Comparison of ENCODE assay signal across 8 mouse cellular contexts in genomic region chr10:119240722-119241089, GRCm38 (mm10). TPM values are rescaled to one million over a fixed set of nuclear protein-coding genes. Genes with fewer than 3 reads are reported as not detected.
DNase-seq lines count a peak whose midpoint lies in the region; ATAC-seq and TF ChIP-seq lines count a peak whose summit lies in the region.

No protein-coding gene starts in this region.

- peak overlapping the region; percentile 96 for H3K4me3 ChIP-seq in bone marrow, adult 2 months (replicated peaks; ENCODE audit: control insufficient read depth, low read depth, low read length)
- peak overlapping the region; percentile 94 for H3K4me3 ChIP-seq in forebrain, embryonic 16.5 days (replicated peaks; ENCODE audit: low read length)
- H3K4me3 ChIP-seq in liver, embryonic 14.5 days (ENCODE audit: insufficient read depth in 1 of 2, low read depth in 2 of 2, low read length in 2 of 2) = peak overlapping the region; percentile 89 to 90

- peaks cover 1% of the 10 kb centered on the region; the same call in 1 of the 2 replicates for H3K4me1 ChIP-seq in bone marrow, adult 2 months (ENCODE audit: control insufficient read depth, insufficient read depth, low read length)
- H3K4me1 ChIP-seq in forebrain, embryonic 16.5 days (replicated peaks; ENCODE audit: control insufficient read depth, insufficient read depth, low read length) = peaks cover 19% of the 10 kb centered on the region
- H3K4me1 ChIP-seq in liver, embryonic 14.5 days (replicated peaks; ENCODE audit: control insufficient read depth in 2 of 2, insufficient read depth in 2 of 2, low read length in 1 of 2) = peaks cover 0 to 10% of the 10 kb centered on the region in 2 experiments

- intact Hi-C loops in left cerebral cortex, postnatal 25 days (cut with DNase I) = loop anchor here (5.0 kb wide), 1 partner anchor 392 kb away; no protein-coding TSS in a partner anchor
- intact Hi-C loops in left cerebral cortex, postnatal 4 days (cut with DNase I) = loop anchor here (5.0 to 10.0 kb wide), 2 partner anchors 212 to 394 kb away; partner anchors contain the start of gene Grip1

- peak overlapping the region; percentile 72 for H3K4me2 ChIP-seq in forebrain, embryonic 16.5 days (ENCODE audit: low read length)
- peak overlapping the region; percentile 69 for H3K4me2 ChIP-seq in liver, embryonic 14.5 days (ENCODE audit: low read depth)

- H3K36me3 ChIP-seq in forebrain, embryonic 16.5 days (ENCODE audit: control insufficient read depth, insufficient read depth) = peaks cover 3% of the 10 kb centered on the region; the same call in 1 of the 2 replicates
- peaks cover 3% of the 10 kb centered on the region for H3K36me3 ChIP-seq in liver, embryonic 14.5 days (replicated peaks; ENCODE audit: control insufficient read depth, insufficient read depth, low read depth)

- H3K27ac ChIP-seq in bone marrow, adult 2 months (ENCODE audit: control insufficient read depth, insufficient read depth, low read depth, low read length, poor library complexity) = no peak overlapping the region
- peak overlapping the region; percentile 85 for H3K27ac ChIP-seq in forebrain, embryonic 16.5 days (ENCODE audit: low read length)
- H3K27ac ChIP-seq in liver, embryonic 14.5 days = no peak overlapping the region

- H3K9me3 ChIP-seq in forebrain, embryonic 16.5 days (ENCODE audit: control insufficient read depth, low read length) = no peaks in the 10 kb centered on the region
- no peaks in the 10 kb centered on the region for H3K9me3 ChIP-seq in liver, embryonic 14.5 days (ENCODE audit: control insufficient read depth, low read length)

- ATAC-seq in forebrain, embryonic 16.5 days = no peak
- no peak for ATAC-seq in liver, embryonic 14.5 days (ENCODE audit: insufficient read depth)

- TF ChIP-seq POLR2A in bone marrow, adult 2 months (IDR thresholded peaks at IDR 0.05; ENCODE audit: borderline replicate concordance, control insufficient read depth, low read depth, low read length) = no peak

- no peaks in the 10 kb centered on the region for H3K27me3 ChIP-seq in forebrain, embryonic 16.5 days (replicated peaks; ENCODE audit: control insufficient read depth, insufficient read depth, low read length)
- H3K27me3 ChIP-seq in liver, embryonic 14.5 days (ENCODE audit: control insufficient read depth, insufficient read depth, low read length) = no peaks in the 10 kb centered on the region

- peak; percentile 42 for DNase-seq in left cerebral cortex, adult 11 months (ENCODE audit: low spot score)
- no peak for DNase-seq in left cerebral cortex, postnatal 25 days (ENCODE audit: low spot score in 2 of 2)
- no peak for DNase-seq in liver, embryonic 14.5 days (ENCODE audit: low read depth in 3 of 3, low spot score in 3 of 3)
- no peak for DNase-seq in adrenal gland, postnatal 4 days (ENCODE audit: low spot score in 2 of 2)
- DNase-seq in left cerebral cortex, postnatal 4 days = no peak
- DNase-seq in gastrocnemius, postnatal 4 days (ENCODE audit: low spot score in 2 of 2) = no peak

- TF ChIP-seq EP300 in liver, embryonic 14.5 days (IDR thresholded peaks at IDR 0.05; ENCODE audit: low read depth) = no peak

- no peak for TF ChIP-seq CTCF in bone marrow, adult 2 months (IDR thresholded peaks at IDR 0.05; ENCODE audit: control insufficient read depth, insufficient read depth, low read length)
- TF ChIP-seq CTCF in liver, embryonic 14.5 days (IDR thresholded peaks at IDR 0.05; ENCODE audit: low read depth) = no peak

- H3K9ac ChIP-seq in forebrain, embryonic 16.5 days (replicated peaks; ENCODE audit: low read depth, low read length) = peak overlapping the region; percentile 55
- H3K9ac ChIP-seq in liver, embryonic 14.5 days (replicated peaks) = peak overlapping the region; percentile 66

- WGBS in bone marrow, adult 2 months = 8% methylated on average over 9 of the region's 9 CpGs
- WGBS in forebrain, embryonic 16.5 days = under 1% methylated on average over 9 of the region's 9 CpGs
- 6% methylated on average over 9 of the region's 9 CpGs for WGBS in liver, embryonic 14.5 days (ENCODE audit: insufficient replicate concordance)

RNA-seq across cellular contexts. Expression of gene Cand1, which starts 0.9 kb away (rescaled TPM):
- total RNA-seq in left cerebral cortex, postnatal 25 days (2021) = 100 to 1,000 TPM; 146 to 151 TPM
- polyA plus RNA-seq in bone marrow, adult 2 months (2011; ENCODE audit: insufficient read depth, insufficient read length, low replicate concordance, missing spikeins) = 8.3 and 17.2 TPM in 2 replicates
- polyA plus RNA-seq in forebrain, embryonic 16.5 days (2015; fragmentation: Nextera tagmentation; extraction: Ambion mirVana) = 48.5 and 49.4 TPM in 2 replicates
- 10.9 and 11.8 TPM in 2 replicates for polyA plus RNA-seq in liver, embryonic 14.5 days (2012; rRNA removed)
- 22.8 and 26.7 TPM in 2 replicates for polyA plus RNA-seq in liver, embryonic 14.5 days (2014; fragmentation: Nextera tagmentation; extraction: Ambion mirVana)
- total RNA-seq in adrenal gland, postnatal 4 days (2021) = 100 to 1,000 TPM; 115 TPM
- 100 to 1,000 TPM; 145 to 162 TPM for total RNA-seq in left cerebral cortex, postnatal 4 days (2021)
- total RNA-seq in gastrocnemius, postnatal 4 days (2021) = 10 to 100 TPM; 73.5 to 80.6 TPM
